Mouse (Mus musculus) left cerebral cortex, postnatal 14 days (tissue): Measurements from ENCODE around the gene Ubp1. TPM values are rescaled to one million over a fixed set of nuclear protein-coding genes. Genes with fewer than 3 reads are reported as not detected.

ENCODE experiments used
- DNase-seq, 2 experiments: peaks; one replicate each; pipeline ENCODE4 v3.0.0; 2021 to 2022; ENCODE audit warnings: low spot score in 2 of 2, mixed read lengths in 1 of 2
- intact Hi-C: fragments of 180-260 bp; cut with DNase I; formaldehyde crosslinking; loops from one replicate; pipeline ENCODE4 v1.15.1; 2025
- total RNA-seq, 2 experiments: library from RNA; stranded (reverse); gene quantifications; 2 replicates each; pipeline ENCODE4 v1.2.3; 2021

The Ubp1 gene
- total RNA-seq, 2 experiments from 2014 or later, result 60.2 to 64.7 TPM

DNA sequence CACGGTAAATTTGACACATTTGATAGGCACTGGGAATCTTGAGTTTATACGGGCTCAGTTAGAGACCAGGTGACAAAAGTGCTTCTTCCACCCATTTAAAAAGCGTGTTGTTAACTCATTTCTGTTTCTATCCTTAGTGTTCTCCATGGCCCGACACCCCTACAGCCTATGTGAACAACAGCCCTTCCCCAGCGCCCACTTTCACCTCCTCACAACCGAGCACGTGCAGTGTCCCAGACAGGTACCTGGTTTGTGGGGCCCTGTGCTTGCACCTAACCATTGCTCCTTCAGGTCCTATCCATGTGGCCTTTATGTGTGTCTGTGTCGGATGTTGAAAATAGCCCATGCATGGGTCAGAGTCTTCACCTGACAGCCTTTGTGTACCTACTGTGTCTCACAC, 33.7 kb downstream of the Ubp1 start:
- no peak for DNase-seq
- intact Hi-C loops, result no loop called here

DNA sequence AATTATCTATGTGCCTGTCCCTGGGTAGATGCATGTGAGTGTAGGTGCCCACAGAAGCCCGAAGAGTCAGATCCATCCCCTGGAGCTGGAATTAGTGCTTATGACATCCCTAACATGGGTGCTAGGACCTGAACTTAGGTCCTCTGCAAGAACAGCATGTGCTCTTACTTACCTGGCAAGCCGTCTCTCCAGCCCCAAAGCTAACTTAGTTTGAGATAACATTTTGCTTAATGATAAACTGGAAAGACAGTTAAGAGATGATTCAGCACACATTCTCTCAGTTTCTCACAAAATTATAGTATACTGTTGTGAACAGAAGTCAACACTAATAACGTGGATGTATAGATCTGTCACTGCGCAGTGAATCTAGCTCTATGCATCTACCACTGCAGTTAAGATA, 36.1 kb downstream of the Ubp1 start:
- intact Hi-C loops, result no loop called here
- no peak for DNase-seq

DNA sequence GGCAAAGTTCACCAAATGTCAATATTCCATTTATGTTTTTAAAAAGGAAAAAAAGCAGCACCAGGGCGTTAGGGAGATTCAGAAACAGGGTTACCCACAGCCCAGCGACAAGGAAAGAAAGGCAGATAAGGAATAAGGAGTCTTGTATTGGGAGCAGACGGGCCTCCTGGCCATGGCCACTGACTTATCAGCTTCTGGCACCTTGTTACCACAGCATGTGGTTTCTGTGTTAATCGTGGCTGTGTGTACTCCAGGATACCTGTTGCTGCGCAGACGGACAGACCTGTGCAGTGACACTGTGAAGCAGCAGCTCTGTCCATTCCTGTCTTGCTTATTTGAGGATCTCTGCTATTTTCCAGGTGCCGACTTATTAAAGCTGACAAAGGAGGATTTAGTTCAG, 38.2 kb downstream of the Ubp1 start:
- DNase-seq, result no peak
- intact Hi-C loops, result no loop called here

DNA sequence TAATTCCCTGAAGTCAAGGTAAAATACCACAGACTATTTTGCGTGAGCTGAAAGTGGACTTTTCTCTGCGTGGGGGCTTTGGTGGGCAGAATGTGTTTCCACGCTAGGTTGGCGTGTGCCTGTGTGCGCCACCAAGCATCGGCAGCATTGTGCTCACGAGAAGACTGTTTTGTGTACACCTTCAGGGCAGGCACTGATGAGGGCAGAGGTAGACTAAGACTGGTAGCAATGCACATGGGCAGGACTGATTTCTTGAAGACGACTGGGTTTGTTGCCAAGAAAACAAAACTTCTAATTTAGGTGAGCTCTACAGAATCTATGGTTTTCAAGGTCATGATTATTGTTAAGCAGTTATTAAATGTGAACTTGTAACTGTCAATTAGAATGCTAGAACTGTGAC, 38.7 kb downstream of the Ubp1 start:
- intact Hi-C loops, result no loop called here
- no peak for DNase-seq

DNA sequence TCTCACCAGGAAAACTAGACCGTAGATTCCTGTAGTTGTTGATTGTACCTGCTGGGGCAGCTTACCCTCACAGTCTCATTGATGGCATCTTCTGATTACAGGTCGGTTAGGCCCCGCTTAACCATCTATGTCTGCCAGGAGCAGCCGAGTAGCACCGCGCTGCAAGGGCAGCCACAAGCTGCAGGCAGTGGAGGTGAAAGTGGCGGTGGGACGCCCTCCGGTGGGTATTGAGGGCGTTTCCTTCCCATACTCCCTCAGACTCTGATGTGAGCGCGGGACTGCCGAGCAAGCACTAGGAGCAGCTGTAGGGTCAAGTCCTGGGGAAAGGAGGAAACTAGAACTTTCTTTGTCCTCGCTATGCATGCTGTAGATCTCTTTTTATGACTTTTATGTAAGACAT, 39.3 kb downstream of the Ubp1 start:
- no peak for DNase-seq

DNA sequence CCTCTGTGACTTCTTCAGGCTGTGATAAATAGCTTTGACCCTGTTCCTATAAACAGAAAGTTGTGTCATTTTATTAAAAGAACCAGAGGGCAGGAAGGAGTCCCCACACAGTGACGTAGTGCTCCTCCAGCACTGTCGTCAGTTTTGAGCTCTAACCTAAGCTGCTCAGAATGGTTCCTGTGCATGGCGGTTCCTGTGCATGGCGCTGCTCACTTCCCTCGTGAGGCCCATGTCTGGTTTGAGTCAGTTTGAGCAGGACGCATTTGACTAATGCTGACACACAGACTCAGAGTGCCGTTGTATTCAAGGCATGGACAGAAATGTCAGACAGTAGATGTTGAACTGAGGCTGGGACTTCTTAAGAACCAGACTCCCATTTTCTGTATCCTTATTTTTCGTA, 40.9 kb downstream of the Ubp1 start:
- DNase-seq, result no peak
- intact Hi-C loops, result no loop called here

More for the DNA sequence above, 39.3 kb downstream of the Ubp1 start:
- intact Hi-C loops, result no loop called here

DNA sequence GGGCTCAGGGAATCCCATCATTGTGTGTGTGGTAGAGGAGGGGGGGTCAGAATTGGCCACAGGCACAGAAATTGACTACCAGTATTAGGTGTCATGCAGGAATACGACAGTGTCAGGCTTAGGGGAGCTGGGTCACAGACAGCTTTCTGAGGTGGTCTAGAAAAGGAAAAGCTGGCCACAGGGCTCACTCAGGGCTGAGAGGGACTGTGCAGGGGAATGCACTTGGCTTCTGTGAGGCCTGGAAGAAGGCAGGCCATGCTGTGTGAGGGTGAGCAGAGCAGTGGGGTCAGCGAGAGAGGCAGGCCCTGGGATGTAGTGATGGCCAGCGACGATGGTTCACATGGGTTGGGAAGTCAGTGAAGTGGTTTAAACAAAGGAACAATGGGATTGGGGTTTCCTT, 43.1 kb downstream of the Ubp1 start:
- no peak for DNase-seq

DNA sequence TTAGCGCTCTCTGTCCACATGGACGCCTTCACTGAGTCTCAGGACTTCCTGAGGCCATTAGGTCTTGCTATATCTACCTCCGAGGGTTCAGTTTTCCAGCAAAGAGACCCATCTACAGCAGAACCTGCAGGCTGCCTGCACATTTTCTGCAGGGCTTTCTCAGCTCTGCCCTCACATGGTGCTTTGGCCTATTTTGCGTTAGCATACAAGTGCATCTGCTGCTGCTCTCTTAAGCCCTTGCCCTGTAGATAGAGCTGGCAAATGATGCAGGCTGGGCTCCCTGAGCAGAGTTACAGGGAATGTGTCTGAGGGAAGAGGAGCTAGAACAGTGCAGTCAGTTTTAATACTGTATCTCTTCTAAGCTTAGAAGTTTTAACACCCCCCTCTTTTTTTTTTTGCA, 44.2 kb downstream of the Ubp1 start:
- no peak for DNase-seq
- intact Hi-C loops, result no loop called here

More for the DNA sequence above, 43.1 kb downstream of the Ubp1 start:
- intact Hi-C loops, result no loop called here

DNA sequence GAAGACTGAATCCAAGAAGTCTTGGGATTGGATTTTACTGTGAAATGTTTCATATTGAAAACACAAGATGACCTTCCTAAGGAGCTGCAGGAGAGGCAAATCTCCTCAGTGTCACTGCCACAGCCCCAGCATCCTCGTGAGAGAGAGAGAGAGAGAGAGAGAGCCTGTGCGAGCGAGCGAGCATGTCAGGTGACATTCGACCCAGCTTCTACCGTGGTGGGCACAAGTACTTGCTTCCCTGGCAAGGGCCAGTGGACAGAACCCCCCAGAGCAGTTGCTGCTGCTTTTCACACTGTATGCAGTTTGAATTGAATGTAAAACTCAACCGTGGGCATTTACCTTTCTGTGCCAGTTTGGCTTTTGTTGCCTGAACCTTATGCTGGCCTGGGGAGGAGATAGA, 44.7 kb downstream of the Ubp1 start:
- intact Hi-C loops, result no loop called here
- DNase-seq, result no peak

DNA sequence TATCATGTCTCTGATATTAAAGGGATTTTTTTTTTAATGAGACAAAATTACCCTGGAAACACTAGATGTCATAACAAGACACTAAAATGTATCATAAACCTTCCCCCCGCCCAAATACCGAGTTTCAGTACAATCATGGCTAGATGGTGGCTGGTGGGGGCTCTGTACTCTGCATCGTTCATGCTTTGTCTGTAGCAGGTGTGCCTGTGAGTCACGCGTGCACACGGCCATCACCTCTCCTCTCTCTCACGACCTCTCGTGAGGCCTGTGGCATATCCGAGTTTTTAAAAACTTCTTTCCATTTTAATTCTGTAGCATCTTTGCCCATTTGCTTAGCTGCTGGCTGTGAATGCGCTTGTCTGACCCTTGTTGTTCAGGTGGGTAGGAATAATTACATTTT, 45.5 kb downstream of the Ubp1 start:
- DNase-seq, result no peak
- intact Hi-C loops, result no loop called here

DNA sequence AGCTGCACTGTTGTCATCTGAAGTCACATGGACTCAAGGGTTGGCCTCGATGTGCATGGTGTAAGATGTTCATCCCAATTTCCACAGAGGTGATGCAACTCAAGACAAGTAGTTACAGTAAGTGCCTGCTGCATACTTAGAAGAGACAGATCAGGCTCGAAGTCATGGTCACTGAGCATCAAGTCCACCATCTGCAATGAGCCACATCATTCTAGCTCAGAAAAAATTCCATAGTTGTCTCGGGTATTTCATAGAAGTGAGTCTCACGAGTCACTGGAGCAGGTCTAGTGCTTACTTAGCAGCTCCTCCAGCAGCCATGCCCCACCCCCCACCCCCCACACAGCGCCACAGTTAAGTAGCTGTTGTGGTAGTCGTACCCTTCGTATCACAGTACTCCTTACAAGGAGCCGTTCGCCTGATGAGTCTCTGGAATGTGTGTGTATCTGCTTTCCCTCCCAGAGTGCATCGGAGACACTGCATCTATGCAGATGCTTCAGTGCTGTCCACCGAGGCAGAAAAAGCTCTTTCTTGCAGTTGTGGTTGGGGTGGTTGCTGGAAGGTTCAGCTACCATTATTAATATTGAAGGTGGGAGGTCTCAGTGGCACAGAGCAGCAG, 46.6 kb downstream of the Ubp1 start:
- DNase-seq, result no peak
- intact Hi-C loops, result no loop called here

DNA sequence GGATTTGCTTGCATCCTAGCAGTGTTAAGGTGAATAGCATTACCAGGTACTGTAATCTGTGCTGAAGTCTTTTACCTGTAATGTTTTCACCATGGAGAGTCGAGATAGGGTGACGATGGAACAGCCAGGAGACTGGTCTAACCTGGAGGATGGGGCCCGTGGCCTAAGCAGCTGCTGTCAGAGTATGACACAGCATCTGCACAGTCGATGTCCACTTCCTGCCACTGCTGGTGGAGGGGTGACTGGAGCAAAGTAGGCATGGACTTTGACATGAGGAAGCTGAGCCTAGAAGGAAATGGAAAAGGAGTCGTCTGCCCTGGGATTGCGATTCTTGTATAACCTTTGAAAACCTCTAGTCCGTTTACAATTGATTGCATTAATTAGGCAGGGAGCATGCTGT, 47.9 kb downstream of the Ubp1 start:
- intact Hi-C loops, result no loop called here
- DNase-seq, result no peak

DNA sequence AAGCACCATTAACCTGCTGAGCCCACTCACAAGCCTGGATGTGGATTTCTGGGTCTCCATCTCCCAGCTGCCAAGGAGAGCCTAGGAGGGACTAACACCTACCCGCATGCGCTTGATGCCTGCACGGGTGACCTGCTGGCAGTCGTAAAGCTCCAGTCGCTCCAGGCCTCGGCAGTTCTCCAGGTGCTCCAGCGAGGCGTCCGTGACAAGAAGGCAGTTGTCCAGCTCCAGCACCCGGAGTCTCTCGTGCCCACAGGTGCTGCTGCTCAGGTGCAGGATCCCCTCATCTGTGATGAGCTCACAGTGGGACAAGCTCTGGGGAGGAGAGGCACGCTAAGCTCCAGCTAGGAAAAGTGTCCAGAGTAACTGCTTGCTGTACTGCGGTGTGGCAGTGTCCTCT, 48.6 kb downstream of the Ubp1 start:
- intact Hi-C loops, result no loop called here
- no peak for DNase-seq

DNA sequence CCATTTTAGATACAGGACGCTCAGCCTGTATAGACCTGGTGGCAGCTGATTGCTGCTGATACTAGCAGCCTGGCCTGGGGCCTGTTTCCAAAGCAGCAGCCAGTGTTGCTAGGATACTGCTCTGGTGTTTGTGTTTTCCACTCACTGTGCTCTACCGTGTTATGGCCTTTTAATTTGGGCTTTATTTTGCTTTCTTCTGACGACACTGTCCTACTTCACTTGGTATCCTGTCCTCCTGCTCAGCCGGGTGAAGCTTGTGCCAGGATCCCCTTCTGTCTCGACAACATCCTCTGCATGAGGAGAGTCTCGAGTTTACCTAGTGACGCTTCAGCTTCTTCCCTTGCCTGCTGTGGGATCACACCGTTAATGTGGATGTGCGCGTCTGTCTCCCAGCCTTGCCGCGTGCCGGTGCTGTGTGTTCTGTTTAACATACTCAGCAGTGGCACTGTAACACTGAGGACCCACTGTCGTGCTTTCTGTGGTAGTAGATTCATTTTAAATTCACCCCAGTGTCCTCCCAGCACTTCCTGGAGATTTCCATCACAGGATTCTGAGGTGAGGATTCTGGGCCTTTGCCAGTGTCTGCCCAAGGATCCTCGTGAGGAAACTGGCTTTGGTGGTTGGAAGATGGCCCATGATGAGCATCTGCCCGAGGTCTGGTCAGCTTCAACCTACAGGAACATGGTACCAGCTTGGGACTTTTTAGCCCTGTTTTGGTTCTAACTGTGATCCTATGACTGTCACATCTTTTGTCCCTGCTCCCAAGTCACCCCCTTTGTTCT, 50.6 kb downstream of the Ubp1 start:
- DNase-seq, result peak; percentile 32 to 66
- intact Hi-C loops, result no loop called here

DNA sequence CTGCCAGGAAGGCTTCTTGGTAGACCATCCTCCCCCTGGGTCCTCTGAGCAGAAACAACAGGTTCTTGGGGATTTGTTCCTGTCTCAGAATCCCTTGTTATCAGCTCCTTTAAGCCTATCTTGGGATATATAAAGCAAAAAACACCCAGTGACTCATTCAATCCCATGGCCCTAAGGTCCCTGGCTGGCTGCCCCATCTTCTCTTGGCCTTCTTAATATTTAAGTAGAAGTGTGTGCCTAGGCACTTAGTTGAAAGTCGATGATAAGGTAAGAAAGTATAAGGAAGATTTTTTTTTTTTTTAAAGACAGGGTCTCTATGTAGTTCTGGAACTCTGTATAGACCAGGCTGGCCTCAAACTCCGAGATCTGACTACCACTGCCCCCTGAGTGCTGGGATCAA, 51.7 kb downstream of the Ubp1 start:
- no peak for DNase-seq
- intact Hi-C loops, result no loop called here

DNA sequence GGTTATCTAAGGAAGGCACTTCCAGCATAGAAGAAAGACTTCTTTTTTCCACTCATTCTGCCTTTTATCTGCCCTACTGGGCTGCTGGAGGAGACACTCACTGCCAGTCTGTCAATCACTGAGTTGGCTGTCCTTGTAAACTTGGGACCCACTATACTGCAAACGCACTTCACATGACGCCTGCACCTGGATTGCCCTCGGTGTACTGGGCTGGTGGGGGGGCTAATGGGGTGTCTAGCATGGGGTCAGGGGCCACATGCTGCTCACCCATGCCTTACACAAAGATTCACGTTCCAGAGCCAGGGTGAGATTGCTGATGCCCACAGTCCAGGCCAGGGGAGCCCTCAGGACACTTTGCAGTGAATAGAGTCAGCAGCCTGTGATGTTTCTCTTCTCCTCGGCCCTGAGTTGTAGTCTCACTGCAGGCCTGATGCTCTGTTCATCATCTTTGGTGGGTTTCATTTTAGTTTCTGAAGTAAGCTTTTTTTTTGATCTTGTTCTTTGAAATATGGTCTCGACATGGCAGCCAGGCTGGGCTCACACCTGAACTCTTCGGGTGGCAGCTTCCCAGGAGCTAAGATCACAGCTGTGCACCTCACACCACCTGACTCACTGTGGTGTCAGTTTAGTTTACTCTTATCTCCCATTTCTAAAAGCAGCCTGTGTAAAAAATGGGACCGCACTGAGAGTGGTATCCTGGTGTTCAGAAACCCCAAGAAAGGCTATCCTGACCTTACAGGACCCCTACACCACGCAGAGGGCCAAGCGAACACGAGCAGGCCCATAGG, 52.3 kb downstream of the Ubp1 start:
- intact Hi-C loops, result no loop called here

DNA sequence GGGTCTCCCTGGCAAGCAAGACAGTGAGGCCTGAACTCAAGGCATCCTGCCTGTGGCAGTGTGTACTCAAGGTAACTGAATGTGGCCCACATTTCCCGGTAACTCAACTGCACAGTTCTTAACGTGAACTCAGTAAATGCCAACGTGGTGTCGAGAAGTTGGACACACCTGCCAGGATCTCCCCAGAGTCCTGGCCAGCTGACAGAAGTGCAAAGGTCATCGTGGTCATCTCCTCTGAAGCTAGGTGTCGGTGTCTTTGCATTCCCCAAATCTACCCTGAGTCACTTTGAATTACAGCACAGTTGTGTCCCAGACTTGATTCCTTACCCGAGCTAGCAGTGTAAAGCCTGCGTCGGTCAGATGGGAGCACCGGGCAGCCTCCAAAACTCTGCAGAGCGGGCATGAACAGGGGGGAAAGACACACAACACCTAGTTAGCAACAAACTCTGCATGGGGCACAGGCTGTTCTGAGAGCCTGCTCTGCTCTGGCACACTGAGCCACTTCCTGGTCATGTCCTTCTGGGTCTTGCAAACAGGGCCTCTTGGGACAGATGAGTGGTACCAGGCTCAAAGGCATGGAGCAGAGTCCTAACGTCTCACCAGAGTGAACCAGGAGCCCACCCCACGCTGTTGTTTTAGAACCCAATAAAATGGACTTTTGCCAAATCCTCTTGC, 54.3 kb downstream of the Ubp1 start:
- intact Hi-C loops, result no loop called here

More for the DNA sequence above, 52.3 kb downstream of the Ubp1 start:
- no peak for DNase-seq

DNA sequence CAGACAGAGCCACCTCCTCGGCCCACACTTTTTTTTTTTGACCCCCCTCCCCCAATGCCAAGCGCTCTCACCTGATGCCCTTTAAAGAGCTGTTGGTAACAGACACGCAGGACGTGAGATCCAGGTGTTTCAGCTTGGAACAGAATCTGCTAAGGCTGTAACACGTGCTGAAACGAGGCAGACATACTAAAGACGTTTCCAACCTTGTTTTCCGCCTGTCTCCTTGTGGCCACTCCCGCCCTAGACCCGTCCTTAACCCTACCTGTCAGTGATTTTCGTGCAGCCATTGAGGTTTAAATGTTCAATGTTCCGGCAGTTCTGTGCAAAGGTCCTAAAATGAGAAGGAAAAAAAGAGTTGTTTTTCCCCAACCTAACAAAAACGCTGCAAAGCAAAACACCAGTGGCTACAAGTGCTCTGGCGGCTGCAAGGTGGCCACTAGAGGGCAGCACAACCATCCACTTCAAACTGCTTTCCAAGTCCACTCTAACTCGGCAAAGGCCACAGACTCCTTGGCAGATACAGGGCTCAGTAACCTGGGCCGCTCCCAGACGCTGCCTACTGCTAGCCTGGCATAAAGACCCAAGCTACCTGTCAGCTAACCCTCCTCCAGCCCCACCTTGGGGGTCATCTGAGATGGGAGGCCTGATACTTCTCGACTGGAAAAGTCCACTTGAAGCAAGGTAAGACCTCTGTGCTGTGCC, 60.0 kb downstream of the Ubp1 start:
- DNase-seq, result peak; percentile 80 to 87
- intact Hi-C loops, result loop anchor here (5.0 to 10.0 kb wide), 2 partner anchors 122 to 394 kb away; no protein-coding TSS in a partner anchor

More for the DNA sequence above, 54.3 kb downstream of the Ubp1 start:
- no peak for DNase-seq

DNA sequence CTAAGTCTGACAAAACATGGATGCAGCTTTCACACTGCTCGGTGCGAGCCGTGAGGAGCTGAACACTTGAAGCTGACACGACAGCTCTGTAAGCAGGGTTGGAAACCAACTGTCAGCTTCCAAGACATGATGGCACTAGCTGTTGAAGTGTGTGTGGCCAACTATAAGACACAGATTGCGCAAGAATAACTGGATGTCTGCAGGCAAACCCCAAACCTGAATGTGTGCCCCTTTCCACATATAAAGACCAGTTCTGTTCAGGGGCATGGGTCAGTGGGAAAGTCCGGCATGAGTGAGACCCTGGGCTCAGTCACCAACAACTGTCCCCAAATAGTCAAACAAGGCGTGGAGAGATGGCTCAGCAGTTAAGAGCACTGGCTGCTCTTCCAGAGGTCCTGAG, 62.1 kb downstream of the Ubp1 start:
- intact Hi-C loops, result loop anchor here (5.0 to 10.0 kb wide), 2 partner anchors 119 to 392 kb away; no protein-coding TSS in a partner anchor
- DNase-seq, result no peak
